Mouse (Mus musculus): ENCODE data around the gene Flnc. TPM values are rescaled to one million over a fixed set of nuclear protein-coding genes. Genes with fewer than 3 reads are reported as not detected.

Gene Flnc
- polyA plus RNA-seq, 1 experiment from 2014 or later: 2.6 TPM

GRCm38 (mm10) chr6:29395910-29396713, 36.9 kb upstream of the Flnc start, which contains the start of gene Ccdc136:
Gene Ccdc136, plus strand, starts transcription at chr6:29396309.
- no peaks in the 10 kb centered on the region for H3K36me3 ChIP-seq (ENCODE audit: control insufficient read depth, insufficient read depth, low read length)
- peak; percentile 89 for DNase-seq (ENCODE audit: low spot score)
- WGBS: under 1% methylated on average over 48 of the region's 49 CpGs
- peak; percentile 91 for ATAC-seq (replicated peaks; ENCODE audit: low FRiP score)
- H3K27me3 ChIP-seq (ENCODE audit: control insufficient read depth, insufficient read depth, low read length): peaks cover 3% of the 10 kb centered on the region; the same call in 1 of the 2 replicates
- H3K27ac ChIP-seq (ENCODE audit: low read depth, low read length): no peak within 1 kb of the TSS
- peaks cover 8% of the 10 kb centered on the region; the same call in 1 of the 2 replicates for H3K4me1 ChIP-seq (replicated peaks; ENCODE audit: control insufficient read depth, insufficient read depth, low read length)
- H3K9me3 ChIP-seq (ENCODE audit: control insufficient read depth, low read length): no peaks in the 10 kb centered on the region
- H3K9ac ChIP-seq (ENCODE audit: low read length): peak within 1 kb of the TSS; percentile 70
- peak within 1 kb of the TSS; percentile 59 for H3K4me3 ChIP-seq (ENCODE audit: low read depth, low read length)
- peak within 1 kb of the TSS; percentile 92 for H3K4me2 ChIP-seq (ENCODE audit: low read depth, low read length, severe bottlenecking)

GRCm38 (mm10) chr6:29396714-29397540, 36.1 kb upstream of the Flnc start:
- Histone ChIP-seq H3K27ac (ENCODE audit: low read depth, low read length) (no peak overlapping the region), H3K4me2 (ENCODE audit: low read depth, low read length, severe bottlenecking) (peak overlapping the region; percentile 92)
- peak; percentile 77 for ATAC-seq (replicated peaks; ENCODE audit: low FRiP score)

GRCm38 (mm10) chr6:29397575-29397974, 35.5 kb upstream of the Flnc start:
- ATAC-seq (replicated peaks; ENCODE audit: low FRiP score) (peak; percentile 56), DNase-seq (ENCODE audit: low spot score) (peak; percentile 62)
- no peak overlapping the region for H3K27ac ChIP-seq (ENCODE audit: low read depth, low read length)
- H3K36me3 ChIP-seq (ENCODE audit: control insufficient read depth, insufficient read depth, low read length): no peaks in the 10 kb centered on the region
- H3K4me3 ChIP-seq (ENCODE audit: low read depth, low read length): peak overlapping the region; percentile 59
- H3K9ac ChIP-seq (ENCODE audit: low read length): peak overlapping the region; percentile 70; the same call in 1 of the 2 replicates
- peaks cover 3% of the 10 kb centered on the region; the same call in 1 of the 2 replicates for H3K27me3 ChIP-seq (ENCODE audit: control insufficient read depth, insufficient read depth, low read length)
- no peaks in the 10 kb centered on the region for H3K9me3 ChIP-seq (ENCODE audit: control insufficient read depth, low read length)
- peaks cover 8% of the 10 kb centered on the region; the same call in 1 of the 2 replicates for H3K4me1 ChIP-seq (replicated peaks; ENCODE audit: control insufficient read depth, insufficient read depth, low read length)
- H3K4me2 ChIP-seq (ENCODE audit: low read depth, low read length, severe bottlenecking): peak overlapping the region; percentile 92
- 7% methylated on average over 6 of the region's 6 CpGs for WGBS

More at GRCm38 (mm10) chr6:29396714-29397540, 36.1 kb upstream of the Flnc start:
- H3K27me3 ChIP-seq (ENCODE audit: control insufficient read depth, insufficient read depth, low read length): peaks cover 3% of the 10 kb centered on the region; the same call in 1 of the 2 replicates
- H3K36me3 ChIP-seq (ENCODE audit: control insufficient read depth, insufficient read depth, low read length): no peaks in the 10 kb centered on the region
- H3K9ac ChIP-seq (ENCODE audit: low read length): peak overlapping the region; percentile 70
- no peaks in the 10 kb centered on the region for H3K9me3 ChIP-seq (ENCODE audit: control insufficient read depth, low read length)
- under 1% methylated on average over 24 of the region's 24 CpGs for WGBS
- peak overlapping the region; percentile 59 for H3K4me3 ChIP-seq (ENCODE audit: low read depth, low read length)
- no peak for DNase-seq (ENCODE audit: low spot score)
- peaks cover 8% of the 10 kb centered on the region; the same call in 1 of the 2 replicates for H3K4me1 ChIP-seq (replicated peaks; ENCODE audit: control insufficient read depth, insufficient read depth, low read length)

GRCm38 (mm10) chr6:29399851-29400250, 33.2 kb upstream of the Flnc start:
- Histone ChIP-seq H3K9me3 (ENCODE audit: control insufficient read depth, low read length) (no peaks in the 10 kb centered on the region), H3K27me3 (ENCODE audit: control insufficient read depth, insufficient read depth, low read length) (peaks cover 3% of the 10 kb centered on the region; the same call in 1 of the 2 replicates), H3K4me1 (replicated peaks; ENCODE audit: control insufficient read depth, insufficient read depth, low read length) (peaks cover 8% of the 10 kb centered on the region; the same call in 1 of the 2 replicates), H3K4me3 (ENCODE audit: low read depth, low read length) (no peak overlapping the region), H3K27ac (ENCODE audit: low read depth, low read length) (no peak overlapping the region), H3K36me3 (ENCODE audit: control insufficient read depth, insufficient read depth, low read length) (no peaks in the 10 kb centered on the region), H3K4me2 (ENCODE audit: low read depth, low read length, severe bottlenecking) (no peak overlapping the region), H3K9ac (ENCODE audit: low read length) (no peak overlapping the region)
- no peak for DNase-seq (ENCODE audit: low spot score)
- 79% methylated on average over 4 of the region's 4 CpGs for WGBS
- no peak for ATAC-seq (replicated peaks; ENCODE audit: low FRiP score)

- 8% methylated on average over 34 of the region's 34 CpGs for WGBS
- Histone ChIP-seq H3K9ac (ENCODE audit: low read length) (no peak overlapping the region), H3K27me3 (ENCODE audit: control insufficient read depth, insufficient read depth, low read length) (no peaks in the 10 kb centered on the region), H3K4me2 (ENCODE audit: low read depth, low read length, severe bottlenecking) (peak overlapping the region; percentile 20; the same call in 1 of the 2 replicates), H3K27ac (ENCODE audit: low read depth, low read length) (no peak overlapping the region), H3K4me3 (ENCODE audit: low read depth, low read length) (no peak overlapping the region), H3K4me1 (replicated peaks; ENCODE audit: control insufficient read depth, insufficient read depth, low read length) (no peaks in the 10 kb centered on the region; the same call in 1 of the 2 replicates), H3K9me3 (ENCODE audit: control insufficient read depth, low read length) (no peaks in the 10 kb centered on the region), H3K36me3 (ENCODE audit: control insufficient read depth, insufficient read depth, low read length) (no peaks in the 10 kb centered on the region)
- DNase-seq (ENCODE audit: low spot score) (peak; percentile 68), ATAC-seq (replicated peaks; ENCODE audit: low FRiP score) (no peak)
Observed at GRCm38 (mm10) chr6:29402693-29403342, 30.2 kb upstream of the Flnc start.

GRCm38 (mm10) chr6:29406412-29406811, 26.6 kb upstream of the Flnc start:
- Histone ChIP-seq H3K9me3 (ENCODE audit: control insufficient read depth, low read length) (no peaks in the 10 kb centered on the region), H3K4me2 (ENCODE audit: low read depth, low read length, severe bottlenecking) (no peak overlapping the region), H3K36me3 (ENCODE audit: control insufficient read depth, insufficient read depth, low read length) (peaks cover 3% of the 10 kb centered on the region; the same call in 1 of the 2 replicates), H3K27ac (ENCODE audit: low read depth, low read length) (no peak overlapping the region), H3K4me1 (replicated peaks; ENCODE audit: control insufficient read depth, insufficient read depth, low read length) (no peaks in the 10 kb centered on the region; the same call in 1 of the 2 replicates), H3K4me3 (ENCODE audit: low read depth, low read length) (no peak overlapping the region), H3K9ac (ENCODE audit: low read length) (no peak overlapping the region), H3K27me3 (ENCODE audit: control insufficient read depth, insufficient read depth, low read length) (no peaks in the 10 kb centered on the region)
- DNase-seq (ENCODE audit: low spot score): no peak
- ATAC-seq (replicated peaks; ENCODE audit: low FRiP score): no peak
- WGBS: 91% methylated on average over 6 of the region's 6 CpGs

- Histone ChIP-seq H3K36me3 (ENCODE audit: control insufficient read depth, insufficient read depth, low read length) (no peaks in the 10 kb centered on the region; the same call in 1 of the 2 replicates), H3K9ac (ENCODE audit: low read length) (no peak overlapping the region)
- ATAC-seq (replicated peaks; ENCODE audit: low FRiP score): no peak
Observed at GRCm38 (mm10) chr6:29415446-29415845, 17.6 kb upstream of the Flnc start.

GRCm38 (mm10) chr6:29420596-29420995, 12.5 kb upstream of the Flnc start:
- Histone ChIP-seq H3K27me3 (ENCODE audit: control insufficient read depth, insufficient read depth, low read length) (no peaks in the 10 kb centered on the region), H3K27ac (ENCODE audit: low read depth, low read length) (no peak overlapping the region), H3K9me3 (ENCODE audit: control insufficient read depth, low read length) (no peaks in the 10 kb centered on the region), H3K4me1 (replicated peaks; ENCODE audit: control insufficient read depth, insufficient read depth, low read length) (no peaks in the 10 kb centered on the region), H3K9ac (ENCODE audit: low read length) (no peak overlapping the region), H3K4me3 (ENCODE audit: low read depth, low read length) (no peak overlapping the region), H3K4me2 (ENCODE audit: low read depth, low read length, severe bottlenecking) (no peak overlapping the region), H3K36me3 (ENCODE audit: control insufficient read depth, insufficient read depth, low read length) (no peaks in the 10 kb centered on the region)
- WGBS: 93% methylated on average over 2 of the region's 2 CpGs
- ATAC-seq (replicated peaks; ENCODE audit: low FRiP score): no peak
- no peak for DNase-seq (ENCODE audit: low spot score)

More at GRCm38 (mm10) chr6:29415446-29415845, 17.6 kb upstream of the Flnc start:
- H3K9me3 ChIP-seq (ENCODE audit: control insufficient read depth, low read length): no peaks in the 10 kb centered on the region
- DNase-seq (ENCODE audit: low spot score): no peak
- H3K27ac ChIP-seq (ENCODE audit: low read depth, low read length): no peak overlapping the region
- no peaks in the 10 kb centered on the region for H3K4me1 ChIP-seq (replicated peaks; ENCODE audit: control insufficient read depth, insufficient read depth, low read length)
- H3K4me2 ChIP-seq (ENCODE audit: low read depth, low read length, severe bottlenecking): no peak overlapping the region
- H3K4me3 ChIP-seq (ENCODE audit: low read depth, low read length): no peak overlapping the region
- 86% methylated on average over 9 of the region's 9 CpGs for WGBS
- H3K27me3 ChIP-seq (ENCODE audit: control insufficient read depth, insufficient read depth, low read length): no peaks in the 10 kb centered on the region
